Mouse (Mus musculus) ES-E14 (cell line): ENCODE data around the gene Tex22. TPM values are rescaled to one million over a fixed set of nuclear protein-coding genes. Genes with fewer than 3 reads are reported as not detected.

Experiments
- DNase-seq: peaks from one replicate; pipeline ENCODE4 v3.0.0-alpha.2; 2013; ENCODE audit warnings: low read depth, low spot score
- H3K27ac ChIP-seq: 2 replicates; pipeline ENCODE4 v1.5.1; 2012; ENCODE audit warnings: low read depth, mild to moderate bottlenecking, low read length, moderate library complexity, mixed read lengths; ENCODE audit not compliant: poor library complexity, insufficient read depth, severe bottlenecking
- H3K36me3 ChIP-seq: 2 replicates; pipeline ENCODE4 v1.6.1; 2012; ENCODE audit warnings: mild to moderate bottlenecking, low read length, moderate library complexity, mixed read lengths; ENCODE audit not compliant: control insufficient read depth, poor library complexity, insufficient read depth, severe bottlenecking
- H3K4me1 ChIP-seq, 2 experiments: fragments of 150-350 bp in 1 of 2; sonication (generic) in 1 of 2; 2 replicates each; pipeline ENCODE4 v1.6.1; 2012; ENCODE audit warnings: low read length in 2 of 2, mild to moderate bottlenecking in 1 of 2, mixed read lengths in 1 of 2; ENCODE audit not compliant: control insufficient read depth in 2 of 2, insufficient read depth in 2 of 2, poor library complexity in 1 of 2
- H3K4me3 ChIP-seq, 2 experiments: fragments of 150-350 bp in 1 of 2; sonication (generic) in 1 of 2; 2 replicates each; pipeline ENCODE4 v1.5.1; 2012; ENCODE audit warnings: low read length in 2 of 2, low read depth in 1 of 2, mild to moderate bottlenecking in 1 of 2, mixed read lengths in 1 of 2; ENCODE audit not compliant: insufficient read depth in 1 of 2, poor library complexity in 1 of 2, severe bottlenecking in 1 of 2
- H3K9ac ChIP-seq: 2 replicates; pipeline ENCODE4 v1.6.1; 2012; ENCODE audit warnings: low read depth, mild to moderate bottlenecking, low read length, mixed read lengths; ENCODE audit not compliant: poor library complexity, insufficient read depth, severe bottlenecking
- H3K9me3 ChIP-seq: fragments of 150-350 bp; sonication (generic); 2 replicates; pipeline ENCODE4 v1.6.1; 2012; ENCODE audit warnings: low read depth, mild to moderate bottlenecking, low read length; ENCODE audit not compliant: control insufficient read depth, insufficient read depth
- CHD2 ChIP-seq: IDR thresholded peaks from 2 replicates; pipeline ENCODE4 v1.6.1; 2014; ENCODE audit warnings: mild to moderate bottlenecking, low read depth, low read length, inconsistent platforms
- HCFC1 ChIP-seq: IDR thresholded peaks from 2 replicates; pipeline ENCODE4 v1.6.1; 2012; ENCODE audit warnings: low read length, inconsistent platforms, borderline replicate concordance; ENCODE audit not compliant: insufficient read depth
- MAFK ChIP-seq: IDR thresholded peaks from 2 replicates; pipeline ENCODE4 v1.6.1; 2014; ENCODE audit warnings: mild to moderate bottlenecking, low read depth, low read length, inconsistent platforms; ENCODE audit not compliant: insufficient read depth
- ZC3H11A ChIP-seq: IDR thresholded peaks from 2 replicates; pipeline ENCODE4 v1.6.1; 2012; ENCODE audit warnings: low read depth, mild to moderate bottlenecking, inconsistent platforms, low read length, borderline replicate concordance
- ZNF384 ChIP-seq: IDR thresholded peaks from 2 replicates; pipeline ENCODE4 v1.6.1; 2012; ENCODE audit warnings: low read depth, low read length, inconsistent platforms
- in situ Hi-C, 2 experiments: fragments of 600-800 bp; cut with MboI; formaldehyde crosslinking; loops; one replicate each; pipeline ENCODE4 v1.15.1; 2025; ENCODE audit warnings: low sequenced_read_pairs in 2 of 2, inconsistent platforms in 1 of 2; ENCODE audit not compliant: unreplicated experiment in 2 of 2
- total RNA-seq: library from RNA; depleted of rRNA; stranded (reverse); fragments of 300-350 nt; gene quantifications from 2 replicates; pipeline ENCODE4 v1.2.3, GENCODE M21; 2012; rRNA removed

Tex22 gene
- total RNA-seq, 1 experiment = 0.22 TPM

- in situ Hi-C loops = no loop called here
- H3K36me3 ChIP-seq = peaks cover 63% of the 10 kb centered on the region
- no peaks in the 10 kb centered on the region for H3K9me3 ChIP-seq
Observed at GRCm38 (mm10) chr12:113135401-113135800, 61.1 kb downstream of the Tex22 start.

GRCm38 (mm10) chr12:113136492-113137020 lies 62.3 kb downstream of the Tex22 start:
- Histone ChIP-seq H3K9me3 (no peaks in the 10 kb centered on the region), H3K36me3 (peaks cover 52% of the 10 kb centered on the region), H3K4me1 (peaks cover 0 to 16% of the 10 kb centered on the region in 2 experiments; a peak in 1 of 4 replicates), H3K4me3 (no peak overlapping the region), H3K9ac (no peak overlapping the region), H3K27ac (no peak overlapping the region)
- DNase-seq = no peak
- in situ Hi-C loops = no loop called here
- no peak for TF ChIP-seq ZC3H11A
- no peak for TF ChIP-seq CHD2
- TF ChIP-seq MAFK = no peak
- no peak for TF ChIP-seq HCFC1
- no peak for TF ChIP-seq ZNF384

More at GRCm38 (mm10) chr12:113135401-113135800, 61.1 kb downstream of the Tex22 start:
- TF ChIP-seq HCFC1 (no peak), ZC3H11A (no peak), MAFK (no peak), ZNF384 (no peak), CHD2 (no peak)
- Histone ChIP-seq H3K4me3 (no peak overlapping the region), H3K27ac (no peak overlapping the region), H3K4me1 (peaks cover 0 to 13% of the 10 kb centered on the region in 2 experiments; a peak in 1 of 4 replicates), H3K9ac (no peak overlapping the region)
- DNase-seq = no peak

DNA sequence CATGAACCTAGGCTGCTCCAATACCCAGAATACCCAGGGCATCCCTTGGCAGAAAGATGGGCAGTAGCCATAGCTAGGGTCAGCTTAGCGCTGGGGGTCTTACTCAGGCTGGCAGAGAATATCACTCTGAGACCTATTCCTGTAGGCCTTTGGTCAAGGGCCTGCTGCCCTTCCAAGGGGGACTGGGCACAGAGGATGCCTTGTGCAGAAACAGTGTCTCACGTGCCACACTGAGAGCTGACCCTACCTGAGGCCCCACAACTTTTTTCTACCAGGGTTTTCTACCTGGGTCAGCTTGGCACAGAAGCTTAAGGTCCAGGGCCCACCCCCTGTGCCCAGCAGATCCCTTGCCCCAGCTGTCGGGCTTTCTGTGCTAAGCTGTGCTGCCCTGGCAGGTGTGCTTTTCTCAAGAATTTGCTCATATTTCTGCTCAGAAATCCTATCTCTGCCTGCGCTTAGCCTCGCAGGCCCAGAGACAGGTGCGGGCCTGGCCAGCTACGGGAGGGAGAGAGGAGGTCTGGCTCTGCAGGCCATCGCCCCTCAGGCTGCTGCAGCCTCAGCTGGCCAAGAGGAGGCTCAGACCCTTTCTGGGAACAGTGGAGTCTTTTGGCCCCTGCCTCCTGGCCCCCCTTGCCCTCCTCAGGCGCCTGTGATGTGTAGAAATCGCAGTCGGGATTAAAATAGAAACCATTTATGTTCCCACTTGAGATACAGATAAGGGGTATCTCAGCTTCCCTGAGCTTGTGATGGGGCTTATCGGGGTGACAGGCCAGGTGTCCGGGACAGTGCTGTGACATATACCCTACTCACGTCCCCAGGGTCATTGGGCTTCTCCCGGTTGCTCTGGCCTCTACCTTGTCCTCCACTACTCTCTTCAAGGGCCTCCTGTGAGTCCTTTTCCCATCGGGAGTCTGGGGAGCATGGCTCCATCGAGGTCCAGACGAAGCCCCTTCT lies 63.2 kb downstream of the Tex22 start:
- Histone ChIP-seq H3K9me3 (no peaks in the 10 kb centered on the region), H3K4me3 (no peak overlapping the region), H3K36me3 (peaks cover 42% of the 10 kb centered on the region), H3K9ac (no peak overlapping the region), H3K4me1 (peaks cover 0 to 20% of the 10 kb centered on the region in 2 experiments; a peak in 3 of 4 replicates), H3K27ac (no peak overlapping the region)
- in situ Hi-C loops = no loop called here
- TF ChIP-seq ZC3H11A = no peak
- no peak for TF ChIP-seq MAFK
- TF ChIP-seq CHD2 = no peak
- no peak for TF ChIP-seq HCFC1
- TF ChIP-seq ZNF384 = no peak
- DNase-seq = no peak

GRCm38 (mm10) chr12:113138291-113138690 lies 64.0 kb downstream of the Tex22 start:
- Histone ChIP-seq H3K4me1 (peaks cover 0 to 23% of the 10 kb centered on the region in 2 experiments; a peak in 3 of 4 replicates), H3K9ac (no peak overlapping the region), H3K36me3 (peaks cover 34% of the 10 kb centered on the region), H3K4me3 (no peak overlapping the region), H3K9me3 (no peaks in the 10 kb centered on the region), H3K27ac (no peak overlapping the region)
- in situ Hi-C loops = no loop called here
- DNase-seq = no peak
- TF ChIP-seq CHD2 (no peak), MAFK (no peak), ZC3H11A (no peak), ZNF384 (no peak), HCFC1 (no peak)

Other genes with a start within 250 kb of the Tex22 start
- 74.8 and 78.2 TPM in 2 replicates for gene Cdca4, start 245.1 kb upstream of the Tex22 start, total RNA-seq
- 0.36 and 0.48 TPM in 2 replicates for gene Gpr132, start 206.3 kb upstream of the Tex22 start, total RNA-seq
- 54.1 and 129 TPM in 2 replicates for gene Jag2, start 144.7 kb upstream of the Tex22 start, total RNA-seq
- gene Nudt14, start 132.4 kb upstream of the Tex22 start, total RNA-seq = 21.9 and 28.1 TPM in 2 replicates
- gene Btbd6, start 98.0 kb upstream of the Tex22 start, total RNA-seq = 13.4 and 15.2 TPM in 2 replicates
- 56.4 and 63.4 TPM in 2 replicates for gene Brf1, start 73.8 kb upstream of the Tex22 start, total RNA-seq
- gene Pacs2, start 60.0 kb upstream of the Tex22 start, total RNA-seq = 17.2 and 20.7 TPM in 2 replicates
- gene Mta1, start 23.8 kb downstream of the Tex22 start, total RNA-seq = 30.3 and 49.7 TPM in 2 replicates
- gene Crip2, start 65.7 kb downstream of the Tex22 start, total RNA-seq = 54.6 and 62.2 TPM in 2 replicates
- 173 and 210 TPM in 2 replicates for gene Crip1, start 71.8 kb downstream of the Tex22 start, total RNA-seq
- 30.3 and 48.0 TPM in 2 replicates for gene Tedc1, start 81.9 kb downstream of the Tex22 start, total RNA-seq
- gene Tmem121, start 111.4 kb downstream of the Tex22 start, total RNA-seq = 12.5 and 20.3 TPM in 2 replicates